Mouse (Mus musculus) limb, embryonic 13.5 days (tissue): ENCODE results near the gene Rcc1l. TPM values are rescaled to one million over a fixed set of nuclear protein-coding genes. Genes with fewer than 3 reads are reported as not detected.

ENCODE experiments used
- ATAC-seq: fragments of 200-750 bp; cut with Nextera tagmentation; 2 replicates; pipeline ENCODE4 v1.8.0; 2017; ENCODE audit warnings: low read depth, moderate number of reproducible peaks, moderate TSS enrichment; ENCODE audit not compliant: low FRiP score
- H3K27ac ChIP-seq: fragments of 300-500 bp; sonication (generic); 2 replicates; pipeline ENCODE4 v1.5.1; 2015; ENCODE audit warnings: inconsistent platforms, mild to moderate bottlenecking, moderate library complexity
- H3K27me3 ChIP-seq: fragments of 300-500 bp; sonication (generic); 2 replicates; pipeline ENCODE4 v1.6.1; 2015; ENCODE audit warnings: mild to moderate bottlenecking, inconsistent platforms
- H3K36me3 ChIP-seq: fragments of 300-500 bp; sonication (generic); 2 replicates; pipeline ENCODE4 v1.6.1; 2015; ENCODE audit warnings: inconsistent platforms, mild to moderate bottlenecking, moderate library complexity
- H3K4me1 ChIP-seq: fragments of 300-500 bp; sonication (generic); 2 replicates; pipeline ENCODE4 v1.6.1; 2015; ENCODE audit warnings: inconsistent platforms
- H3K4me2 ChIP-seq: fragments of 300-500 bp; sonication (generic); replicated peaks from 2 replicates; pipeline ENCODE4 v1.6.1; 2015; ENCODE audit warnings: inconsistent platforms, mild to moderate bottlenecking, moderate library complexity
- H3K4me3 ChIP-seq: fragments of 300-500 bp; sonication (generic); 2 replicates; pipeline ENCODE4 v1.5.1; 2015; ENCODE audit warnings: moderate library complexity, mild to moderate bottlenecking, inconsistent platforms
- H3K9ac ChIP-seq: fragments of 300-500 bp; sonication (generic); 2 replicates; pipeline ENCODE4 v1.6.1; 2015; ENCODE audit warnings: mild to moderate bottlenecking, inconsistent platforms
- H3K9me3 ChIP-seq: fragments of 300-500 bp; sonication (generic); 2 replicates; pipeline ENCODE4 v1.6.1; 2016; ENCODE audit warnings: inconsistent platforms
- WGBS: fragments of 180-500 bp; shearing (Covaris S2); methylation state at CpG from one replicate; pipeline ENCODE4 v1.1.7; 2015; 5-methylcytosine and 5-hydroxymethylcytosine counted together
- polyA plus RNA-seq: library from polyadenylated mRNA; unstranded; fragments of >200 nt; fragmentation: Nextera tagmentation; extraction: Ambion mirVana; gene quantifications from 2 replicates; pipeline ENCODE4 v1.2.1, GENCODE M21; 2015

Gene Rcc1l
- polyA plus RNA-seq, 1 experiment from 2014 or later, result 34.2 TPM

GRCm38 (mm10) chr5:134102720-134103119 is 73.9 kb downstream of the Rcc1l start:
- Histone ChIP-seq H3K9me3 (no peaks in the 10 kb centered on the region), H3K36me3 (peaks cover 19% of the 10 kb centered on the region), H3K4me1 (peaks cover 36% of the 10 kb centered on the region), H3K4me3 (no peak overlapping the region), H3K4me2 (no peak overlapping the region), H3K9ac (no peak overlapping the region), H3K27me3 (no peaks in the 10 kb centered on the region), H3K27ac (no peak overlapping the region)
- WGBS, result 75% methylated on average over 6 of the region's 6 CpGs
- no peak for ATAC-seq

GRCm38 (mm10) chr5:134101883-134102282 is 74.7 kb downstream of the Rcc1l start:
- no peaks in the 10 kb centered on the region for H3K9me3 ChIP-seq
- ATAC-seq, result no peak
- no peaks in the 10 kb centered on the region for H3K27me3 ChIP-seq
- H3K9ac ChIP-seq, result no peak overlapping the region
- H3K36me3 ChIP-seq, result peaks cover 15% of the 10 kb centered on the region
- no peak overlapping the region for H3K27ac ChIP-seq
- H3K4me3 ChIP-seq, result no peak overlapping the region
- 34% methylated on average over 5 of the region's 5 CpGs for WGBS
- peaks cover 36% of the 10 kb centered on the region for H3K4me1 ChIP-seq
- H3K4me2 ChIP-seq, result peak overlapping the region; percentile 92; the same call in 1 of the 2 replicates

GRCm38 (mm10) chr5:134101322-134101721 is 75.3 kb downstream of the Rcc1l start:
- ATAC-seq, result no peak
- H3K27me3 ChIP-seq, result no peaks in the 10 kb centered on the region
- peak overlapping the region; percentile 19; the same call in 1 of the 2 replicates for H3K9ac ChIP-seq
- 57% methylated on average over 5 of the region's 5 CpGs for WGBS
- H3K27ac ChIP-seq, result no peak overlapping the region
- peaks cover 12% of the 10 kb centered on the region for H3K36me3 ChIP-seq
- peaks cover 36% of the 10 kb centered on the region for H3K4me1 ChIP-seq
- no peaks in the 10 kb centered on the region for H3K9me3 ChIP-seq
- peak overlapping the region; percentile 77; the same call in 1 of the 2 replicates for H3K4me3 ChIP-seq
- peak overlapping the region; percentile 92 for H3K4me2 ChIP-seq

GRCm38 (mm10) chr5:134100232-134100771 is 76.3 kb downstream of the Rcc1l start:
- no peak for ATAC-seq
- Histone ChIP-seq H3K36me3 (peaks cover 2% of the 10 kb centered on the region), H3K4me3 (peak overlapping the region; percentile 77), H3K9ac (peak overlapping the region; percentile 84), H3K4me2 (peak overlapping the region; percentile 92), H3K27ac (peak overlapping the region; percentile 67; the same call in 1 of the 2 replicates), H3K4me1 (peaks cover 36% of the 10 kb centered on the region), H3K9me3 (no peaks in the 10 kb centered on the region), H3K27me3 (no peaks in the 10 kb centered on the region)
- under 1% methylated on average over 17 of the region's 17 CpGs for WGBS

- peak within 1 kb of the TSS; percentile 92 for H3K4me2 ChIP-seq
- no peaks in the 10 kb centered on the region for H3K27me3 ChIP-seq
- H3K27ac ChIP-seq, result peak within 1 kb of the TSS; percentile 67; the same call in 1 of the 2 replicates
- under 1% methylated on average over 49 of the region's 58 CpGs for WGBS
- H3K4me3 ChIP-seq, result peak within 1 kb of the TSS; percentile 77
- H3K9ac ChIP-seq, result peak within 1 kb of the TSS; percentile 84
- H3K9me3 ChIP-seq, result no peaks in the 10 kb centered on the region
- peak; percentile 92 for ATAC-seq
- H3K36me3 ChIP-seq, result no peaks in the 10 kb centered on the region; the same call in 1 of the 2 replicates
- H3K4me1 ChIP-seq, result peaks cover 36% of the 10 kb centered on the region
These were observed 76.9 kb downstream of the Rcc1l start, which contains the start of gene Castor2 for GRCm38 (mm10) chr5:134099496-134100211. Gene Castor2, plus strand, starts transcription at chr5:134099711.

- Histone ChIP-seq H3K9ac (peak overlapping the region; percentile 79), H3K4me1 (peaks cover 36% of the 10 kb centered on the region), H3K4me2 (peak overlapping the region; percentile 92), H3K27ac (peak overlapping the region; percentile 65; the same call in 1 of the 2 replicates), H3K27me3 (no peaks in the 10 kb centered on the region), H3K4me3 (peak overlapping the region; percentile 77), H3K9me3 (no peaks in the 10 kb centered on the region), H3K36me3 (no peaks in the 10 kb centered on the region; the same call in 1 of the 2 replicates)
- WGBS, result under 1% methylated on average over 17 of the region's 17 CpGs
- ATAC-seq, result peak; percentile 33; the same call in 1 of the 2 replicates
These were observed 77.6 kb downstream of the Rcc1l start for GRCm38 (mm10) chr5:134098976-134099375.

- 48% methylated on average over 13 of the region's 13 CpGs for WGBS
- H3K4me2 ChIP-seq, result peak overlapping the region; percentile 92
- H3K9ac ChIP-seq, result peak overlapping the region; percentile 79
These were observed 78.2 kb downstream of the Rcc1l start for GRCm38 (mm10) chr5:134098341-134098902.

More at GRCm38 (mm10) chr5:134098341-134098902, 78.2 kb downstream of the Rcc1l start:
- no peak overlapping the region for H3K27ac ChIP-seq
- H3K9me3 ChIP-seq, result no peaks in the 10 kb centered on the region
- peak overlapping the region; percentile 77 for H3K4me3 ChIP-seq
- peaks cover 36% of the 10 kb centered on the region for H3K4me1 ChIP-seq
- H3K27me3 ChIP-seq, result no peaks in the 10 kb centered on the region
- 0 out of 2 replicates have a peak, but pooled peaks have one; percentile 5 for ATAC-seq
- H3K36me3 ChIP-seq, result no peaks in the 10 kb centered on the region

Other genes with a start within 250 kb of the Rcc1l start
- gene Castor2, start 77.1 kb downstream of the Rcc1l start, polyA plus RNA-seq, result 10.4 and 10.5 TPM in 2 replicates
- 11.0 and 11.9 TPM in 2 replicates for gene Gtf2ird2, start 7.2 kb upstream of the Rcc1l start, polyA plus RNA-seq
- gene Ncf1, start 52.9 kb upstream of the Rcc1l start, polyA plus RNA-seq, result 2.7 and 2.8 TPM in 2 replicates
- gene Gtf2i, start 138.0 kb upstream of the Rcc1l start, polyA plus RNA-seq, result 207 and 209 TPM in 2 replicates